8 mouse cellular contexts compared by ENCODE assay signal in genomic region chr14:30548131-30548720, GRCm38 (mm10). TPM values are rescaled to one million over a fixed set of nuclear protein-coding genes. Genes with fewer than 3 reads are reported as not detected.
DNase-seq lines count a peak whose midpoint lies in the region; ATAC-seq and TF ChIP-seq lines count a peak whose summit lies in the region.

TSS of gene Tkt (plus strand) at chr14:30548359.

- no peak for TF ChIP-seq CTCF in ES-Bruce4 (IDR thresholded peaks at IDR 0.05; ENCODE audit: low read depth, low read length)

- H3K4me2 ChIP-seq in forebrain, embryonic 13.5 days, result peak within 1 kb of the TSS; percentile 91
- peak within 1 kb of the TSS; percentile 87 for H3K4me2 ChIP-seq in heart, embryonic 15.5 days
- H3K4me2 ChIP-seq in liver, embryonic 12.5 days, result peak within 1 kb of the TSS; percentile 88
- H3K4me2 ChIP-seq in myocyte (ENCODE audit: low read depth), result peak within 1 kb of the TSS; percentile 88

- H3K27me3 ChIP-seq in ES-Bruce4 (ENCODE audit: control insufficient read depth, insufficient read depth, low read length, poor library complexity, severe bottlenecking), result no peaks in the 10 kb centered on the region
- H3K27me3 ChIP-seq in forebrain, embryonic 13.5 days, result no peaks in the 10 kb centered on the region
- H3K27me3 ChIP-seq in heart, embryonic 15.5 days, result no peaks in the 10 kb centered on the region
- H3K27me3 ChIP-seq in liver, embryonic 12.5 days (replicated peaks), result no peaks in the 10 kb centered on the region
- H3K27me3 ChIP-seq in myocyte (ENCODE audit: control insufficient read depth, insufficient read depth, insufficient read length), result no peaks in the 10 kb centered on the region

- ATAC-seq in forebrain, embryonic 13.5 days, result peak; percentile 34
- peak; percentile 45 for ATAC-seq in heart, embryonic 15.5 days (replicated peaks; ENCODE audit: insufficient number of reproducible peaks, insufficient read depth, low FRiP score, low read depth)
- ATAC-seq in liver, embryonic 12.5 days, result peak; percentile 56

- H3K9ac ChIP-seq in ES-Bruce4 (ENCODE audit: low read depth, poor library complexity, severe bottlenecking), result peak within 1 kb of the TSS; percentile 89
- peak within 1 kb of the TSS; percentile 91 for H3K9ac ChIP-seq in forebrain, embryonic 13.5 days
- peak within 1 kb of the TSS; percentile 78 for H3K9ac ChIP-seq in heart, embryonic 15.5 days
- H3K9ac ChIP-seq in liver, embryonic 12.5 days, result peak within 1 kb of the TSS; percentile 88

- TF ChIP-seq EP300 in ES-Bruce4 (IDR thresholded peaks at IDR 0.05; ENCODE audit: insufficient read depth, low read depth, low read length), result no peak

- H3K36me3 ChIP-seq in ES-Bruce4 (ENCODE audit: control insufficient read depth, insufficient read depth, low read length, poor library complexity, severe bottlenecking) (peaks cover 5% of the 10 kb centered on the region), myocyte (ENCODE audit: control insufficient read depth, insufficient read depth) (no peaks in the 10 kb centered on the region)
- H3K36me3 ChIP-seq in forebrain, embryonic 13.5 days (ENCODE audit: poor library complexity, severe bottlenecking), result no peaks in the 10 kb centered on the region
- H3K36me3 ChIP-seq in heart, embryonic 15.5 days, result no peaks in the 10 kb centered on the region
- H3K36me3 ChIP-seq in liver, embryonic 12.5 days, result peaks cover 24% of the 10 kb centered on the region

- peak within 1 kb of the TSS; percentile 48 for H3ac ChIP-seq in myocyte (ENCODE audit: control insufficient read depth, insufficient read length)

- H3K4me3 ChIP-seq in ES-Bruce4 (ENCODE audit: low read depth, low read length), result peak within 1 kb of the TSS; percentile 86
- H3K4me3 ChIP-seq in forebrain, embryonic 13.5 days, result peak within 1 kb of the TSS; percentile 86
- peak within 1 kb of the TSS; percentile 77 for H3K4me3 ChIP-seq in heart, embryonic 15.5 days
- H3K4me3 ChIP-seq in liver, embryonic 12.5 days, result peak within 1 kb of the TSS; percentile 80
- H3K4me3 ChIP-seq in myocyte, result peak within 1 kb of the TSS; percentile 81

- DNase-seq in c-Kit-negative CD71-positive TER-119-positive erythroid progenitor cells, embryonic 14.5 days (ENCODE audit: low read depth, low spot score), result peak; percentile 32
- DNase-seq in kidney, postnatal 14 days, result peak; percentile 86
- peak; percentile 22 for DNase-seq in thymus, postnatal 14 days

- no peaks in the 10 kb centered on the region for H3K9me3 ChIP-seq in ES-Bruce4 (replicated peaks; ENCODE audit: control insufficient read depth, insufficient read depth, low read length, poor library complexity, severe bottlenecking)
- H3K9me3 ChIP-seq in forebrain, embryonic 13.5 days (replicated peaks), result no peaks in the 10 kb centered on the region
- H3K9me3 ChIP-seq in heart, embryonic 15.5 days (replicated peaks), result no peaks in the 10 kb centered on the region
- no peaks in the 10 kb centered on the region for H3K9me3 ChIP-seq in liver, embryonic 12.5 days (replicated peaks)

- TF ChIP-seq POLR2A in ES-Bruce4 (IDR thresholded peaks at IDR 0.05; ENCODE audit: insufficient read depth, low read length), result no peak
- TF ChIP-seq POLR2A in myocyte (IDR thresholded peaks at IDR 0.05; ENCODE audit: insufficient read length, low read depth), result no peak

- peaks cover 1% of the 10 kb centered on the region for H3K4me1 ChIP-seq in ES-Bruce4 (ENCODE audit: control insufficient read depth, insufficient read depth, low read length)
- peaks cover 32% of the 10 kb centered on the region for H3K4me1 ChIP-seq in forebrain, embryonic 13.5 days
- H3K4me1 ChIP-seq in heart, embryonic 15.5 days (replicated peaks), result peaks cover 39% of the 10 kb centered on the region
- peaks cover 48% of the 10 kb centered on the region for H3K4me1 ChIP-seq in liver, embryonic 12.5 days

- WGBS in forebrain, embryonic 13.5 days, result 25% methylated on average over 8 of the region's 8 CpGs
- WGBS in heart, embryonic 15.5 days, result 30% methylated on average over 8 of the region's 8 CpGs
- WGBS in liver, embryonic 12.5 days (ENCODE audit: insufficient replicate concordance), result 25% methylated on average over 8 of the region's 8 CpGs

- peaks cover 40% of the 10 kb centered on the region for H3K79me2 ChIP-seq in myocyte (ENCODE audit: control insufficient read depth, insufficient read depth)

- peak within 1 kb of the TSS; percentile 37 for H3K27ac ChIP-seq in ES-Bruce4 (ENCODE audit: insufficient read depth, low read length)
- peak within 1 kb of the TSS; percentile 87 for H3K27ac ChIP-seq in forebrain, embryonic 13.5 days
- peak within 1 kb of the TSS; percentile 90 for H3K27ac ChIP-seq in heart, embryonic 15.5 days
- H3K27ac ChIP-seq in liver, embryonic 12.5 days, result peak within 1 kb of the TSS; percentile 93

TF ChIP-seq in myocyte, 11 proteins besides CTCF, POLR2A, EP300 and RAD21:
- TF ChIP-seq TCF3 (IDR thresholded peaks at IDR 0.05; ENCODE audit: insufficient read length, low read depth), result no peak
- TF ChIP-seq MYOG (IDR thresholded peaks at IDR 0.05; ENCODE audit: control insufficient read depth in 1 of 3, insufficient read depth in 1 of 3, insufficient read length in 2 of 3, low read depth in 2 of 3), result peak in 1 of 3 experiments; percentile 24

RNA-seq across cellular contexts. Expression of gene Tkt, which starts in this region (rescaled TPM):
- polyA plus RNA-seq in ES-Bruce4 (2011; ENCODE audit: insufficient read depth, insufficient read length, low read depth, missing spikeins) (794 and 868 TPM in 2 replicates), myocyte (2012; fragmentation: generic; extraction: Trizol) (53.0 TPM)
- 274 and 296 TPM in 2 replicates for polyA plus RNA-seq in forebrain, embryonic 13.5 days (2015; fragmentation: Nextera tagmentation; extraction: Ambion mirVana)
- polyA plus RNA-seq in heart, embryonic 15.5 days (2015; fragmentation: Nextera tagmentation; extraction: Ambion mirVana), result 65.8 and 112 TPM in 2 replicates
- polyA plus RNA-seq in liver, embryonic 12.5 days (2016; fragmentation: Nextera tagmentation; extraction: Ambion mirVana), result 267 and 280 TPM in 2 replicates

Comparison
In these comparisons a context has a peak if more than half of its experiments do, and no peak if none do; other contexts are left out.
1. Peak in every context shown above with its lines: DNase-seq, ATAC-seq, H3K4me3 ChIP-seq and H3K27ac ChIP-seq.
2. H3K27ac ChIP-seq: peak in every context shown above with its lines; median percentile 93 in liver, embryonic 12.5 days; 90 in heart, embryonic 15.5 days; 87 in forebrain, embryonic 13.5 days; 37 in ES-Bruce4.
3. DNase-seq: peak in every context shown above with its lines; median percentile 86 in kidney, postnatal 14 days; 32 in c-Kit-negative CD71-positive TER-119-positive erythroid progenitor cells, embryonic 14.5 days; 22 in thymus, postnatal 14 days.